Mouse (Mus musculus) ES-Bruce4 (cell line): ENCODE measurements around the gene Prom1. TPM values are rescaled to one million over a fixed set of nuclear protein-coding genes. Genes with fewer than 3 reads are reported as not detected.

Experiments
- H3K27ac ChIP-seq: 2 replicates; pipeline ENCODE4 v1.5.1; 2012; ENCODE audit warnings: low read length, inconsistent platforms; ENCODE audit not compliant: insufficient read depth
- H3K27me3 ChIP-seq: 2 replicates; pipeline ENCODE4 v1.6.1; 2012; ENCODE audit warnings: mild to moderate bottlenecking, low read length, inconsistent platforms; ENCODE audit not compliant: control insufficient read depth, poor library complexity, insufficient read depth, severe bottlenecking
- H3K36me3 ChIP-seq: 2 replicates; pipeline ENCODE4 v1.6.1; 2012; ENCODE audit warnings: inconsistent platforms, mild to moderate bottlenecking, low read length, moderate library complexity; ENCODE audit not compliant: control insufficient read depth, poor library complexity, insufficient read depth, severe bottlenecking
- H3K4me1 ChIP-seq: one replicate; pipeline ENCODE4 v1.8.1; 2011; ENCODE audit warnings: low read length; ENCODE audit not compliant: control insufficient read depth, insufficient read depth
- H3K4me3 ChIP-seq: 2 replicates; pipeline ENCODE4 v1.5.1; 2011; ENCODE audit warnings: low read depth, mild to moderate bottlenecking, low read length
- H3K9ac ChIP-seq: 2 replicates; pipeline ENCODE4 v1.6.1; 2012; ENCODE audit warnings: low read depth, mild to moderate bottlenecking, inconsistent platforms; ENCODE audit not compliant: poor library complexity, severe bottlenecking
- H3K9me3 ChIP-seq: replicated peaks from 2 replicates; pipeline ENCODE4 v1.6.1; 2012; ENCODE audit warnings: mild to moderate bottlenecking, low read length, inconsistent platforms; ENCODE audit not compliant: control insufficient read depth, poor library complexity, insufficient read depth, severe bottlenecking
- CTCF ChIP-seq: IDR thresholded peaks from one replicate; pipeline ENCODE4 v1.8.1; 2011; ENCODE audit warnings: low read depth, low read length
- EP300 ChIP-seq: IDR thresholded peaks from 2 replicates; pipeline ENCODE4 v1.6.1; 2011; ENCODE audit warnings: low read depth, low read length; ENCODE audit not compliant: insufficient read depth
- POLR2A ChIP-seq: IDR thresholded peaks from one replicate; pipeline ENCODE4 v1.8.1; 2011; ENCODE audit warnings: low read length; ENCODE audit not compliant: insufficient read depth
- polyA plus RNA-seq: library from polyadenylated mRNA; stranded (reverse); fragments of >200 nt; gene quantifications from 2 replicates; pipeline ENCODE4 v1.2.4, GENCODE M21; 2011; ENCODE audit warnings: low read depth; ENCODE audit not compliant: missing spikeins, insufficient read depth, insufficient read length

Prom1 gene
- polyA plus RNA-seq, 1 experiment = 44.5 TPM

- Histone ChIP-seq H3K9ac (no peak overlapping the region), H3K4me3 (no peak overlapping the region), H3K9me3 (no peaks in the 10 kb centered on the region), H3K27ac (no peak overlapping the region), H3K36me3 (no peaks in the 10 kb centered on the region), H3K4me1 (no peaks in the 10 kb centered on the region), H3K27me3 (no peaks in the 10 kb centered on the region)
- TF ChIP-seq POLR2A (no peak), CTCF (no peak), EP300 (no peak)
Measured at GRCm38 (mm10) chr5:44041056-44041455, 60.8 kb downstream of the Prom1 start.

- Histone ChIP-seq H3K9me3 (no peaks in the 10 kb centered on the region), H3K27ac (no peak overlapping the region), H3K9ac (no peak overlapping the region), H3K4me1 (no peaks in the 10 kb centered on the region), H3K27me3 (no peaks in the 10 kb centered on the region), H3K36me3 (no peaks in the 10 kb centered on the region), H3K4me3 (no peak overlapping the region)
- TF ChIP-seq EP300 (no peak), CTCF (no peak), POLR2A (no peak)
Measured at GRCm38 (mm10) chr5:43998295-43998989, 103.4 kb downstream of the Prom1 start.

DNA sequence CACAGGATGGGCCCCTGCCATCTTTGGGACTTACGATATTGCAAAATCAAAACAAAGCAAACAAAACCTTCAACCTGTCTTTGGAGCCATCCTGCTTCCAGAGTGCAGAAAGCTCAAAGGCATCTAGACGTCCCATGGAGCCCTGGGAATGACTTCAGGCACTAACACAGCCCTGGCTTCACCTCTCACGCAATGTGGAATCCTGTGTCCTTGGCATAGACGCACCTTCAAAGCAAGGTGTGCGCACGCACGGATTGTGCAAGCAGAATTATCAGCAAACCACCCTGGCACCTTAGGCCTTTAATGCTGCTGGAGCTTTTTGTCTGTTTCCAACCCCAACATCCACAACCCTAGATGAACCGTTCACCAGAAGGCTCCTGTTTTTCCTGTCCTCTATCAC, 104.2 kb downstream of the Prom1 start:
- TF ChIP-seq CTCF (no peak), POLR2A (no peak), EP300 (no peak)
- Histone ChIP-seq H3K9ac (no peak overlapping the region), H3K27ac (no peak overlapping the region), H3K4me1 (no peaks in the 10 kb centered on the region), H3K4me3 (no peak overlapping the region), H3K36me3 (no peaks in the 10 kb centered on the region), H3K27me3 (no peaks in the 10 kb centered on the region), H3K9me3 (no peaks in the 10 kb centered on the region)

DNA sequence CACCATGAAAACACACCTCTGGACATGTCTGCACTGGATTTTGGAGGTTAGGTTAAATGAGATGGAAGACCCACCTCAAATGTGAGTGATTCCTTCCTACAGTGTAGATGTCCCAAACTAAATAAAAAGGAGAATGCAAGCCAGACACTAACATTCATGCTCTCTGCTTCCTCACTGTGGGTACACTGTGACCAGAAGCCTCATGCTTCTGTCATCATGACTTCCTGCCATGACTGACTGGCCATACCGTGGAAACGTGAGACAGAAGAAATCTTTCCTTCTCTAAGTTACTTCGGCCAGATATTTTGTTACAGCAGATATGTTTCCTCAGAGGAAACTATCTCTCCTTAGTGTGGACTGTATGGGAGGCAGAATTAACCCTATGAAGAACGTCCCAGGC, 105.7 kb downstream of the Prom1 start:
- no peaks in the 10 kb centered on the region for H3K36me3 ChIP-seq
- H3K4me1 ChIP-seq = no peaks in the 10 kb centered on the region
- no peak overlapping the region for H3K9ac ChIP-seq
- H3K9me3 ChIP-seq = no peaks in the 10 kb centered on the region
- no peaks in the 10 kb centered on the region for H3K27me3 ChIP-seq
- no peak overlapping the region for H3K27ac ChIP-seq
- TF ChIP-seq EP300 (no peak), CTCF (no peak)
- no peak overlapping the region for H3K4me3 ChIP-seq

DNA sequence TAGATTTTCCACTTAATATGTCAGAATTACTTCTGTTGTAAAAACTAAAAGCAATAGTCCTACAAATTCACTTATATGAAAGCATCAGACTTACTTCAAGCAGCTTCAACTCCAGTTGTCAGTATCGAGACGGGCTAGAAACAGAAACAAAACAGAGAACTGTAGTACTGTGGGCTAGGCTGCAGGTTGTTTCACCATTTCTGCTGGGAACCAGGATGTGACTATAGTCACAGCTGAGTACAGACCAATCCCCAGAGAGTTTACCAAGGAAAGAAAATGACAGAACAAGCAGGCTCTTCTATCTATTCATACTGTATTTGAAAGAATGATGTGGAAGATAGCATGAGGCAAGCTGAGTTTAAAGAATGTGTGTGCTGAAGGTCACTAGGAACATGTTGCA, 106.9 kb downstream of the Prom1 start:
- Histone ChIP-seq H3K4me1 (no peaks in the 10 kb centered on the region), H3K9me3 (no peaks in the 10 kb centered on the region), H3K27ac (no peak overlapping the region), H3K4me3 (no peak overlapping the region), H3K9ac (no peak overlapping the region), H3K27me3 (no peaks in the 10 kb centered on the region), H3K36me3 (no peaks in the 10 kb centered on the region)
- TF ChIP-seq POLR2A (no peak), CTCF (no peak), EP300 (no peak)

DNA sequence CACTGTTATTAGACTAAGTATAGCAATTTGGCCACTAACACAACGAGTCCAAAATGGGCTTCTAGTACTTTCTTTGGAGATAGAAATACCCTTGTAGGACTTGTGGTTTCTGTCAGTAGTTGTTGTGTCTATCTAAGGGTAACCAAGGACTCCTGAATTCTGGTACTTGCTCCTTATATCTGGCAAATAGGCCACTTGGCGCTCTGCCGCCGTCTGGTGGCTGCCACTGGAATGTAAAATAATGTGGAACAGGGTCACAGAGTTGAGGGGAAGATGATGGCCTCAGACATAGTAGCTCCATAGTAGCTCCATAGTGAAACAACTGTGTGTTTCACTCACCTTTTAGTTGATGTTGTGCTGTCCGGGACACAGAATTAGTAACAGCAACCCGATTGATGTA, 111.5 kb downstream of the Prom1 start:
- Histone ChIP-seq H3K36me3 (no peaks in the 10 kb centered on the region), H3K27me3 (no peaks in the 10 kb centered on the region), H3K9me3 (no peaks in the 10 kb centered on the region), H3K4me3 (no peak overlapping the region), H3K9ac (no peak overlapping the region), H3K27ac (no peak overlapping the region), H3K4me1 (no peaks in the 10 kb centered on the region)
- TF ChIP-seq EP300 (no peak), CTCF (peak; percentile 82)
